Mouse (Mus musculus) myocyte (in vitro differentiated cells): ENCODE measurements around the gene Lhx5. TPM values are rescaled to one million over a fixed set of nuclear protein-coding genes. Genes with fewer than 3 reads are reported as not detected.

Experiments used
- H3K27me3 ChIP-seq: one replicate; pipeline ENCODE4 v1.6.1; 2011; ENCODE audit not compliant: control insufficient read depth, insufficient read depth, insufficient read length
- H3K36me3 ChIP-seq: one replicate; pipeline ENCODE4 v1.6.1; 2011; ENCODE audit not compliant: control insufficient read depth, insufficient read depth
- H3K4me2 ChIP-seq: one replicate; pipeline ENCODE4 v1.6.1; 2011; ENCODE audit warnings: low read depth, control low read depth
- H3K4me3 ChIP-seq: one replicate; pipeline ENCODE4 v1.5.1; 2011; ENCODE audit warnings: mild to moderate bottlenecking, control low read depth, moderate library complexity
- H3K79me2 ChIP-seq: one replicate; pipeline ENCODE4 v1.6.1; 2011; ENCODE audit not compliant: control insufficient read depth, insufficient read depth
- H3ac ChIP-seq: one replicate; pipeline ENCODE4 v1.6.1; 2011; ENCODE audit not compliant: control insufficient read depth, insufficient read length
- CEBPB ChIP-seq: IDR thresholded peaks from 2 replicates; pipeline ENCODE4 v1.6.1; 2011; ENCODE audit warnings: mild to moderate bottlenecking, moderate library complexity; ENCODE audit not compliant: poor library complexity, insufficient read depth, severe bottlenecking
- E2F4 ChIP-seq: IDR thresholded peaks from one replicate; pipeline ENCODE4 v1.6.1; 2011; ENCODE audit warnings: mild to moderate bottlenecking, control low read depth, moderate library complexity; ENCODE audit not compliant: insufficient read depth
- MAX ChIP-seq: IDR thresholded peaks from one replicate; pipeline ENCODE4 v1.6.1; 2011; ENCODE audit warnings: low read depth, mild to moderate bottlenecking, control low read depth
- MYOD1 ChIP-seq, 3 experiments: IDR thresholded peaks; one replicate each; pipeline ENCODE4 v1.6.1; 2011; ENCODE audit warnings: control low read depth in 2 of 3, low read depth in 2 of 3, mild to moderate bottlenecking in 2 of 3, moderate library complexity in 1 of 3; ENCODE audit not compliant: insufficient read length in 2 of 3, control insufficient read depth in 1 of 3
- MYOG ChIP-seq, 3 experiments: IDR thresholded peaks; one replicate each; pipeline ENCODE4 v1.6.1; 2011; ENCODE audit warnings: control low read depth in 2 of 3, low read depth in 2 of 3, mild to moderate bottlenecking in 2 of 3; ENCODE audit not compliant: insufficient read length in 2 of 3, control insufficient read depth in 1 of 3, insufficient read depth in 1 of 3
- POLR2A ChIP-seq: IDR thresholded peaks from one replicate; pipeline ENCODE4 v1.6.1; 2011; ENCODE audit warnings: low read depth, mild to moderate bottlenecking, control low read depth, moderate library complexity; ENCODE audit not compliant: insufficient read length
- POLR2AphosphoS2 ChIP-seq: IDR thresholded peaks from one replicate; pipeline ENCODE4 v1.6.1; 2011; ENCODE audit warnings: low read depth, control low read depth; ENCODE audit not compliant: insufficient read length
- REST ChIP-seq: IDR thresholded peaks from one replicate; pipeline ENCODE4 v1.6.1; 2011; ENCODE audit warnings: mild to moderate bottlenecking, control low read depth, moderate library complexity; ENCODE audit not compliant: insufficient read depth, insufficient read length
- SRF ChIP-seq: IDR thresholded peaks from one replicate; pipeline ENCODE4 v1.6.1; 2011; ENCODE audit warnings: low read depth; ENCODE audit not compliant: control insufficient read depth, insufficient read length
- TCF12 ChIP-seq: IDR thresholded peaks from one replicate; pipeline ENCODE4 v1.6.1; 2011; ENCODE audit warnings: mild to moderate bottlenecking, control low read depth; ENCODE audit not compliant: poor library complexity, insufficient read depth, severe bottlenecking
- TCF3 ChIP-seq: IDR thresholded peaks from one replicate; pipeline ENCODE4 v1.6.1; 2011; ENCODE audit warnings: low read depth, control low read depth; ENCODE audit not compliant: insufficient read length
- USF1 ChIP-seq: IDR thresholded peaks from one replicate; pipeline ENCODE4 v1.6.1; 2011; ENCODE audit warnings: low read depth, mild to moderate bottlenecking, control low read depth, moderate library complexity
- polyA plus RNA-seq: library from polyadenylated mRNA; unstranded; fragments of >200 nt; fragmentation: generic; extraction: Trizol; gene quantifications from one replicate; pipeline ENCODE4 v1.2.1, GENCODE M21; 2012; ENCODE audit warnings: missing spikeins

The Lhx5 gene
- polyA plus RNA-seq, 1 experiment: not detected

DNA sequence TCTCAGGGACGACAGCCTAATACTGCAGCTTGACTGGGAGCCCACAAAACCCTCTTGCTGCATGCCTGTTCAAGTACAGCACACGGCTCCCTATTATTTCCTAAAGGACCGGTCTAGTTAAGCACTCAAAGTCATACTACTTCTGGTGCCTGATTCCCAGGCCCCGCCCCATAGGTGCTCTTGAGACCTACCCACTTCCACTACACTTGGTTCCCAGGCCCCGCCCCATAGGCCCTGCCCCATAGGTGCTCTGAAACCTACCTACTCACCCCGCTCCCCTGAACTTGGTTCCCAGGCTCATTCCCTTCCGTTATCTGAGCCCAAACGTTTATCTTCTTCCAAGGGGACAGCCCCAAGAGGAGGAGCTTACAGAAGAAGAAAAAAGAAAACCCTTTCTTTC is 56.3 kb downstream of the Lhx5 start:
- no peak overlapping the region for H3K4me2 ChIP-seq
- no peak overlapping the region for H3ac ChIP-seq
- TF ChIP-seq E2F4 (no peak), REST (no peak), USF1 (no peak), POLR2A (no peak), MAX (no peak), POLR2AphosphoS2 (no peak), TCF12 (no peak), CEBPB (no peak), MYOG (IDR thresholded peaks at IDR 0.05; ENCODE audit: control insufficient read depth in 1 of 3, insufficient read depth in 1 of 3, insufficient read length in 2 of 3, low read depth in 2 of 3) (no peak), MYOD1 (IDR thresholded peaks at IDR 0.05; ENCODE audit: control insufficient read depth in 1 of 3, insufficient read length in 2 of 3, low read depth in 2 of 3) (no peak), TCF3 (no peak), SRF (no peak)
- H3K36me3 ChIP-seq: no peaks in the 10 kb centered on the region
- H3K27me3 ChIP-seq: no peaks in the 10 kb centered on the region
- H3K79me2 ChIP-seq: no peaks in the 10 kb centered on the region
- no peak overlapping the region for H3K4me3 ChIP-seq

DNA sequence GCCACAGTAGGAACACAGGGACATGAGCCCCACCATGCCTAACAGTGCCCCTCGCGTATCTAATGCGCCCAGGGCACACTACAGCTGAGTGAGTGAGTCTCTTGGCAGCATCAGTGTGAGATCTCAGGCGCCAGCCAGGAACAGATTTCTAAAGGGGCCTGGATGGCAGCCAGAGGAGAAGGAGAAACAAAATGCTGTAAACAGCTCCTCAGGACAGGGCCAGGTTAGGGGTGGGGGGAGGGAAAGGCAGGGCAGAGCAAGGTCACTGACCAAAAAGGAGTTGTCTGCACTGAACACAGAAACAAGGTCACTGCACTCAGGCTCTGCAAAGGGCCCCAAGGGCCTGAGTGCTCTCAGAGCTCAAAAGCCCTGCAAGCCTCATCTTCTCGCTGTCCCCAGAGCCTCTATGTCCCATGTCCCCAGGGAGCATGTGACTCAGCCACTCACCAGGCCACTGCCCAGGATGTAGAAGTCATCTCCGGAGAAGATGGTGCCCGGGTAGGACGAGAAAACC is 59.2 kb downstream of the Lhx5 start:
- Histone ChIP-seq H3K27me3 (no peaks in the 10 kb centered on the region), H3K79me2 (no peaks in the 10 kb centered on the region), H3ac (no peak overlapping the region), H3K4me2 (no peak overlapping the region), H3K36me3 (no peaks in the 10 kb centered on the region), H3K4me3 (no peak overlapping the region)
- TF ChIP-seq MAX: no peak

Other genes with a start within 250 kb of the Lhx5 start
- 1.4 TPM for gene Sdsl, start 41.1 kb downstream of the Lhx5 start, polyA plus RNA-seq
- not detected for gene Sds, start 44.8 kb downstream of the Lhx5 start, polyA plus RNA-seq
- 75.3 TPM for gene Plbd2, start 71.9 kb downstream of the Lhx5 start, polyA plus RNA-seq
- 19.6 TPM for gene Slc8b1, start 79.5 kb downstream of the Lhx5 start, polyA plus RNA-seq
- 88.7 TPM for gene Tpcn1, start 157.0 kb downstream of the Lhx5 start, polyA plus RNA-seq
- 0.91 TPM for gene Iqcd, start 157.3 kb downstream of the Lhx5 start, polyA plus RNA-seq
- gene Rita1, start 180.9 kb downstream of the Lhx5 start, polyA plus RNA-seq: 14.7 TPM
- 56.3 TPM for gene Ddx54, start 181.0 kb downstream of the Lhx5 start, polyA plus RNA-seq
- gene Cfap73, start 202.5 kb downstream of the Lhx5 start, polyA plus RNA-seq: not detected
- gene Rasal1, start 217.1 kb downstream of the Lhx5 start, polyA plus RNA-seq: 0.01 TPM